Mouse (Mus musculus) midbrain, embryonic 13.5 days (tissue): ENCODE data around the gene Mnd1. TPM values are rescaled to one million over a fixed set of nuclear protein-coding genes. Genes with fewer than 3 reads are reported as not detected.

Experiments
- ATAC-seq: fragments of 200-750 bp; cut with Nextera tagmentation; 2 replicates; pipeline ENCODE4 v1.8.0; 2017; ENCODE audit warnings: mild to moderate bottlenecking, moderate TSS enrichment, moderate library complexity
- H3K27ac ChIP-seq: fragments of 300-500 bp; sonication (generic); 2 replicates; pipeline ENCODE4 v1.5.1; 2015; ENCODE audit warnings: inconsistent platforms, mild to moderate bottlenecking, moderate library complexity
- H3K27me3 ChIP-seq: fragments of 300-500 bp; sonication (generic); 2 replicates; pipeline ENCODE4 v1.6.1; 2015; ENCODE audit warnings: mild to moderate bottlenecking, inconsistent platforms
- H3K36me3 ChIP-seq: fragments of 300-500 bp; sonication (generic); 2 replicates; pipeline ENCODE4 v1.6.1; 2015; ENCODE audit warnings: mild to moderate bottlenecking, inconsistent platforms
- H3K4me1 ChIP-seq: fragments of 300-500 bp; sonication (generic); replicated peaks from 2 replicates; pipeline ENCODE4 v1.6.1; 2015; ENCODE audit warnings: inconsistent platforms
- H3K4me2 ChIP-seq: fragments of 300-500 bp; sonication (generic); replicated peaks from 2 replicates; pipeline ENCODE4 v1.6.1; 2015; ENCODE audit warnings: moderate library complexity, mild to moderate bottlenecking, inconsistent platforms
- H3K4me3 ChIP-seq: fragments of 300-500 bp; sonication (generic); replicated peaks from 2 replicates; pipeline ENCODE4 v1.5.1; 2015; ENCODE audit warnings: mild to moderate bottlenecking, inconsistent platforms
- H3K9ac ChIP-seq: fragments of 300-500 bp; sonication (generic); replicated peaks from 2 replicates; pipeline ENCODE4 v1.6.1; 2015; ENCODE audit warnings: mild to moderate bottlenecking, inconsistent platforms
- H3K9me3 ChIP-seq: fragments of 300-500 bp; sonication (generic); 2 replicates; pipeline ENCODE4 v1.6.1; 2016; ENCODE audit warnings: mild to moderate bottlenecking, inconsistent platforms
- WGBS: fragments of 180-500 bp; shearing (Covaris S2); methylation state at CpG from one replicate; pipeline ENCODE4 v1.1.7; 2015; 5-methylcytosine and 5-hydroxymethylcytosine counted together
- polyA plus RNA-seq: library from polyadenylated mRNA; unstranded; fragments of >200 nt; fragmentation: Nextera tagmentation; extraction: Ambion mirVana; gene quantifications from 2 replicates; pipeline ENCODE4 v1.2.1, GENCODE M21; 2015

Mnd1 gene
- polyA plus RNA-seq, 1 experiment from 2014 or later = 2.7 TPM

- Histone ChIP-seq H3K4me1 (peaks cover 62% of the 10 kb centered on the region), H3K27ac (no peak overlapping the region; the same call in 1 of the 2 replicates), H3K4me2 (peak overlapping the region; percentile 87), H3K9ac (peak overlapping the region; percentile 97), H3K9me3 (no peaks in the 10 kb centered on the region), H3K36me3 (no peaks in the 10 kb centered on the region), H3K27me3 (peaks cover 6% of the 10 kb centered on the region; the same call in 1 of the 2 replicates), H3K4me3 (peak overlapping the region; percentile 95)
- ATAC-seq = no peak
- WGBS = 36% methylated on average over 1 of the region's 1 CpGs
Observed at GRCm38 (mm10) chr3:84038126-84038525, 117.5 kb downstream of the Mnd1 start.

Other genes starting within 250 kb of the Mnd1 start
- 81.1 and 91.8 TPM in 2 replicates for gene Tmem131l, start 115.6 kb downstream of the Mnd1 start, polyA plus RNA-seq
- 3.8 and 4.3 TPM in 2 replicates for gene Gm6525, start 18.3 kb upstream of the Mnd1 start, polyA plus RNA-seq
- gene Trim2, start 151.1 kb upstream of the Mnd1 start, polyA plus RNA-seq = 165 and 177 TPM in 2 replicates